Mouse (Mus musculus) forebrain, embryonic 15.5 days (tissue): ENCODE data around the gene Slc38a8. TPM values are rescaled to one million over a fixed set of nuclear protein-coding genes. Genes with fewer than 3 reads are reported as not detected.

Source experiments
- ATAC-seq: fragments of 200-750 bp; cut with Nextera tagmentation; replicated peaks from 2 replicates; pipeline ENCODE4 v1.8.0; 2017; ENCODE audit warnings: mild to moderate bottlenecking, moderate TSS enrichment, moderate library complexity
- H3K27ac ChIP-seq: fragments of 300-500 bp; sonication (generic); replicated peaks from 2 replicates; pipeline ENCODE4 v1.5.1; 2015; ENCODE audit warnings: mild to moderate bottlenecking, inconsistent platforms
- H3K27me3 ChIP-seq: fragments of 300-500 bp; sonication (generic); 2 replicates; pipeline ENCODE4 v1.6.1; 2015; ENCODE audit warnings: inconsistent platforms
- H3K36me3 ChIP-seq: fragments of 300-500 bp; sonication (generic); 2 replicates; pipeline ENCODE4 v1.6.1; 2015; ENCODE audit warnings: mild to moderate bottlenecking, inconsistent platforms
- H3K4me1 ChIP-seq: fragments of 300-500 bp; sonication (generic); 2 replicates; pipeline ENCODE4 v1.6.1; 2015; ENCODE audit warnings: inconsistent platforms
- H3K4me2 ChIP-seq: fragments of 300-500 bp; sonication (generic); replicated peaks from 2 replicates; pipeline ENCODE4 v1.6.1; 2015; ENCODE audit warnings: mild to moderate bottlenecking, inconsistent platforms
- H3K4me3 ChIP-seq: fragments of 300-500 bp; sonication (generic); 2 replicates; pipeline ENCODE4 v1.5.1; 2015; ENCODE audit warnings: mild to moderate bottlenecking, inconsistent platforms
- H3K9ac ChIP-seq: fragments of 300-500 bp; sonication (generic); replicated peaks from 2 replicates; pipeline ENCODE4 v1.6.1; 2015; ENCODE audit warnings: mild to moderate bottlenecking, inconsistent platforms
- H3K9me3 ChIP-seq: fragments of 300-500 bp; sonication (generic); 2 replicates; pipeline ENCODE4 v1.6.1; 2016; ENCODE audit warnings: inconsistent platforms
- WGBS: fragments of 180-500 bp; shearing (Covaris S2); methylation state at CpG from one replicate; pipeline ENCODE4 v1.1.7; 2015; ENCODE audit warnings: mixed read lengths; 5-methylcytosine and 5-hydroxymethylcytosine counted together
- polyA plus RNA-seq: library from polyadenylated mRNA; unstranded; fragments of >200 nt; fragmentation: Nextera tagmentation; extraction: Ambion mirVana; gene quantifications from 2 replicates; pipeline ENCODE4 v1.2.1, GENCODE M21; 2015

Gene Slc38a8
- polyA plus RNA-seq, 1 experiment from 2014 or later = not detected

DNA sequence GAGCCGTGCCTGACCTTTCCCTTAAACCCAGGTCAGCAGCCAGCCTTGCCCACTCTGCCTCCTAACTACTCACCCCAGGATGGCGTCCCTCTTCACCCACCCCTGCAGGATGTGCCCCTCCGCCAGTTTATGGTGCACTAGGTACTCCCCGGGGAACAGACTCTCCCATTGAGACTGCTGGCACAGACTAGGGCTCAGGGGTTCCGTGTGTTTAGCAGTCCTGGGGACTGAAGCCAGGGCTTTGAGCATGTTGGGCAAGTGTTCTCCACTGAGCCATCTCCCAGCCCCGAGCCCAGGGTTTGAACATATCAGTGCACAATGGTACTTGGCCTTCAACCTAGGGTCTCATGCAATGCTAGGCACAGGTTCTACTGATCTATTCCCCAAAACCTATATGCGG, 66.0 kb downstream of the Slc38a8 start:
- no peaks in the 10 kb centered on the region for H3K4me1 ChIP-seq
- H3K9ac ChIP-seq = no peak overlapping the region
- no peak overlapping the region for H3K4me2 ChIP-seq
- H3K4me3 ChIP-seq = no peak overlapping the region
- H3K9me3 ChIP-seq = no peaks in the 10 kb centered on the region
- no peak for ATAC-seq
- no peaks in the 10 kb centered on the region for H3K36me3 ChIP-seq
- H3K27me3 ChIP-seq = no peaks in the 10 kb centered on the region
- WGBS = 81% methylated on average over 7 of the region's 7 CpGs
- no peak overlapping the region for H3K27ac ChIP-seq

DNA sequence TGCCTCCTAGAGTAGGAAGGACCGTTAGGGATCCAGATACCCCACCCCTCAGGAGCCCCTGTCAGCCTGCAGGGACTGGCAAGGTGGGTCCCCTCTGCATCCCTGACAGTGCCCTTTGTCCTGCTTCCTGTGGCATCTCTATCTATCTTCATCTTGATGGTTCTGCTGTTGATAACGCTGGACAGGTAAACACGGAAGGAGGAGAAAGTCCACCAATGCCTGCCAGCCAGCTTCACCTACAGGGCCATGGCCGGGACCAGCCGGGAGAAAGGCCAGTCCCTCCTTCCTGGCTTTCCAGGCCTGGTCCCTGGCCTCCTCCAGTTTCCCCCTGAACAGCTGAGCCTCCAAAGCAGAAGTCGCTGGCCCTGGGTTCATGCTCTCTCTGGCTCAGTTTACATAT, 66.9 kb downstream of the Slc38a8 start:
- Histone ChIP-seq H3K9ac (no peak overlapping the region), H3K36me3 (no peaks in the 10 kb centered on the region), H3K27ac (no peak overlapping the region), H3K4me3 (no peak overlapping the region), H3K9me3 (no peaks in the 10 kb centered on the region), H3K4me2 (no peak overlapping the region), H3K4me1 (no peaks in the 10 kb centered on the region), H3K27me3 (no peaks in the 10 kb centered on the region)
- WGBS = 84% methylated on average over 6 of the region's 6 CpGs
- no peak for ATAC-seq

DNA sequence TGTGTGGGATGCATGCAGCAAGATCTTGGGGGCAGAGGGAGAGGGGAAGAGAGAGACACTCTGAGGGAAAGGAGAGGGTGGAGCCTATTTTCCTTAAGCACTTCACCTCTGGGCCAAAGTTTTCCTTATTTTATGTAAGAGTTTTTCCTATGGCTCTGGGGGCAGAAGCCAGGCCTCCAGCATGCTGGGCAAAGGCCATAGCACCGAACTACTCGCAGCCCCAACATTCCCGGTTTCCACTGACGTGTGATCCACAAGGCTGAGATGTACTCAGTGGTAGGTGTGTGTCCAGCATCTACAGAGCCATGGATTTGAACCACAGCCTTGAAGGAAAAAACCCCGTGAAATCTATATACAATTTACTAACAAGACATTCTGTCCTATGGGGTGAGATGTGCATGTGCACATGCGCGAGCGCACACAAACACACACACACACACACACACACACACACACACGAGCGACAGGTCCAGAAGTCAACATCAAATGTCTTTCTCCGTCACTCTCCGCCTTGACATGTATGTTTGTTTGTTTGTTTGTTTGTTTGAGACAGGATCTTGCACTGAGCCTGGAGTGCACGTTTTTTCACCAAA, 67.8 kb downstream of the Slc38a8 start, which contains the start of gene Osgin1:
Gene Osgin1, plus strand, starts transcription at position 543 of the 593 bp plus-strand sequence.
- WGBS = 88% methylated on average over 13 of the region's 13 CpGs
- Histone ChIP-seq H3K4me2 (no peak within 1 kb of the TSS), H3K27ac (no peak within 1 kb of the TSS), H3K4me3 (no peak within 1 kb of the TSS), H3K36me3 (no peaks in the 10 kb centered on the region), H3K27me3 (no peaks in the 10 kb centered on the region), H3K4me1 (no peaks in the 10 kb centered on the region), H3K9ac (no peak within 1 kb of the TSS), H3K9me3 (no peaks in the 10 kb centered on the region)
- ATAC-seq = no peak

DNA sequence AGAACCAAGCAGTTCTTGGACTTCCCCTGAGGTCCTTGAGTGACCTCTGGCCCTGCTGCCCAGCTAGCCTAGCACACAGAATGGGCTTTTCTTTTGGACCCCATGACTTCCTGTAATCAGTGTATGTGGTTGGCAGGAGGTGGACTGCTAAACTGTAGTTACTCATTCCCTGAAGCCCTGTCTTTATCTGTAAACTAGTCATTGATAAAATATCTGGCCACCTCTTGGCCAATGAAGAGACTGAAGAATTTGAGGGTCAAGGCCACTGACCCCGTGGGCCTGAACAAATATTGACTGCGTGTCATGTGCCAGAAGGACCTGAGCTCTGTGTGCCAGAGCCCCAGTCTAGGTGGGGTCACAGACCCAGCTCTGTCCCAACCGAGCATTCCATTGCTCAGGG, 69.1 kb downstream of the Slc38a8 start:
- ATAC-seq = no peak
- Histone ChIP-seq H3K4me2 (no peak overlapping the region), H3K9me3 (no peaks in the 10 kb centered on the region), H3K36me3 (no peaks in the 10 kb centered on the region), H3K27ac (no peak overlapping the region), H3K4me1 (no peaks in the 10 kb centered on the region), H3K9ac (no peak overlapping the region), H3K4me3 (no peak overlapping the region), H3K27me3 (no peaks in the 10 kb centered on the region)
- 68% methylated on average over 3 of the region's 3 CpGs for WGBS

DNA sequence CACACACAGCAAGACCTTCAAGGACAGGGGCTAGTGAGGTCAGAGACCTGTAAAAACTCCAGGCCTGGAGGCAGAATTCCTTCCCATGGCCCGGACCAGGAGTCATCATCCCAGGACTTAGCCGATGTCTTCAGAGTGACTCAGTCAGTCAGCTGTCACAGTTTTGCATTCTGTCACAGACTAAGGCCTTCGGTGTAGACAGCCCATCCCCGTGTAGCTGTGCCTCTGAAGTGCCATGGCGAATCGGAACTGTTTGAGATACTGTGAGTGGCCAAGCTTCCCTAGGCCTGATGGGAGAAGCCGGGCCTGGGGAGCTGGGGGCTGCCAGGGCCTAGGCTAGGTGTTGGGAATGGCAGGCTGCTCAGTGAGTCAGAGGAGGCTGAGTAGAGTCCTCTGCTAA, 70.8 kb downstream of the Slc38a8 start:
- Histone ChIP-seq H3K4me3 (no peak overlapping the region), H3K36me3 (no peaks in the 10 kb centered on the region), H3K27ac (no peak overlapping the region), H3K27me3 (no peaks in the 10 kb centered on the region), H3K4me2 (no peak overlapping the region), H3K9ac (no peak overlapping the region), H3K9me3 (no peaks in the 10 kb centered on the region), H3K4me1 (no peaks in the 10 kb centered on the region)
- no peak for ATAC-seq
- WGBS = 92% methylated on average over 7 of the region's 7 CpGs

DNA sequence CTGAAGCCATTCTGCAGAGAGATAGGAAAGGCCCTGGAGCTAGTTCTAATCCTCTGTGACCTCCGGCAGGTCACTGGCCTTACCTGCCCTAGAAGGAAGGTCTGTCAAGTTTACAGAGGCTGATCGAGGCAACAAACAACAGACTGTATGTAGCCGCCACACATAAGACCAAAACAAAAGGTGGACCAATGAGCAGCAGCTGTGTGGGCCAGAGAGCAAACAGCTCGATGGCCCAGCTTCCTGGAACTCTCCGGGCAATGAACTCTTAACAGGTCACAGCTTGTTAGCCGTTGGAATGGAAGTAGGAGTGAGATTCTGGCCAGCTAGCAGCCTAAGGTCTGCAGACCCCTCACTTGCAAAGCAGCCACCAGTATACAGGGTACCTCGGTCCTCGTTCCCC, 71.2 kb downstream of the Slc38a8 start:
- H3K9me3 ChIP-seq = no peaks in the 10 kb centered on the region
- no peaks in the 10 kb centered on the region for H3K4me1 ChIP-seq
- WGBS = 84% methylated on average over 8 of the region's 8 CpGs
- H3K4me3 ChIP-seq = no peak overlapping the region
- no peaks in the 10 kb centered on the region for H3K27me3 ChIP-seq
- no peak overlapping the region for H3K27ac ChIP-seq
- H3K9ac ChIP-seq = no peak overlapping the region
- H3K4me2 ChIP-seq = no peak overlapping the region
- ATAC-seq = no peak
- H3K36me3 ChIP-seq = no peaks in the 10 kb centered on the region

Other genes starting within 250 kb of the Slc38a8 start
- 586 and 605 TPM in 2 replicates for gene Hsbp1, start 157.2 kb downstream of the Slc38a8 start, polyA plus RNA-seq
- gene Mlycd, start 106.8 kb downstream of the Slc38a8 start, polyA plus RNA-seq = 14.7 and 15.2 TPM in 2 replicates
- gene Osgin1, start 67.6 kb downstream of the Slc38a8 start, polyA plus RNA-seq = 0.19 and 0.22 TPM in 2 replicates
- gene Necab2, start 55.0 kb downstream of the Slc38a8 start, polyA plus RNA-seq = 15.7 and 17.9 TPM in 2 replicates
- 65.8 and 67.8 TPM in 2 replicates for gene Mbtps1, start 57.0 kb upstream of the Slc38a8 start, polyA plus RNA-seq
- 156 and 161 TPM in 2 replicates for gene Hsdl1, start 73.5 kb upstream of the Slc38a8 start, polyA plus RNA-seq
- gene Dnaaf1, start 73.5 kb upstream of the Slc38a8 start, polyA plus RNA-seq = 0.15 and 0.51 TPM in 2 replicates
- gene Taf1c, start 103.5 kb upstream of the Slc38a8 start, polyA plus RNA-seq = 17.6 and 18.8 TPM in 2 replicates
- gene Adad2, start 111.0 kb upstream of the Slc38a8 start, polyA plus RNA-seq = not detected in 2 replicates
- 0.09 and 0.28 TPM in 2 replicates for gene Kcng4, start 134.0 kb upstream of the Slc38a8 start, polyA plus RNA-seq
- gene Wfdc1, start 164.7 kb upstream of the Slc38a8 start, polyA plus RNA-seq = 2.4 and 2.9 TPM in 2 replicates
- gene Atp2c2, start 198.3 kb upstream of the Slc38a8 start, polyA plus RNA-seq = 0.09 TPM in 1 of 2 replicates, not detected in the other